Mouse (Mus musculus): ENCODE measurements around the gene Sgo2b.
"Not testable (repeated sequence)": the region's sequence is repeated elsewhere in the genome, so short reads cannot be mapped to it uniquely, and the experiment has no call there.

Gene Sgo2b

DNA sequence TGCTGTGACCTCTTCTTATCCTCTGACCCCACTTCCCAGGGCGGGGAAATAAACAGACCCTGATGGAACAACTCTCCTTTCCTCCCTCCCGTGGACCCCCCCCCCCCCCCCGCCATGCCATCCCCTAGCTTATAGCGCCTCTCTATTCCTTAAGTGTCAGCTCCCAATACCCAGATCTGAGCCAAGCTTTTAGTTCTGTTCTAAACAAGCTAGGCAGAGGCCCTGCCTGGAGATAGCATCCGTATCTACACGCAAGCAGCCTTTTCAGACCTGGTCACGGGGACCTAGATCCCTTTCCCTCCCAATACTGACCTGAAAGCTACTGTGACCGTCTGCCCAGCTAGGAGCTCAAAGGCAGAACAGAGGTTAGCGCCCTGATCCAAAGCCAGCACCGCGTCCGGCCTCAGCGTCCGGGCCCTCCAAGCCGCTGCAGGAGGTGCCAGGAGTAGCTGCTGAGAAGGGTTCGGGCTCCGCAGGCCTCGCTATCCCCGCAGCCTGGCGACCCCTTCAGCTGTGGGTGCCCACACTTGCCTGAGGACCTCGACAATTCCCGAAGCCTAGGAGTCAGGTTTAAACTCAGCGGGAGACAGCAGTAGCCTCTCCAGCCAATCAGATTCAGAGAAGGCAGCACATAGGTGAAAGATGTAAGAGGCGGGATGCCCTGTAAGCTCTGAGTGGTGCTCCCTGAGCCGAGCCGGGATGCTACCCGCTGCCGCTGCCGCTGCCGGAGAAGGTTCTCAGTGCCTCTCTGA, at the start of gene Sgo2b:
Gene Sgo2b (minus strand): TSS at position 623 of the 752 bp plus-strand sequence.
- DNase-seq (ENCODE audit: low spot score), result no peak

DNA sequence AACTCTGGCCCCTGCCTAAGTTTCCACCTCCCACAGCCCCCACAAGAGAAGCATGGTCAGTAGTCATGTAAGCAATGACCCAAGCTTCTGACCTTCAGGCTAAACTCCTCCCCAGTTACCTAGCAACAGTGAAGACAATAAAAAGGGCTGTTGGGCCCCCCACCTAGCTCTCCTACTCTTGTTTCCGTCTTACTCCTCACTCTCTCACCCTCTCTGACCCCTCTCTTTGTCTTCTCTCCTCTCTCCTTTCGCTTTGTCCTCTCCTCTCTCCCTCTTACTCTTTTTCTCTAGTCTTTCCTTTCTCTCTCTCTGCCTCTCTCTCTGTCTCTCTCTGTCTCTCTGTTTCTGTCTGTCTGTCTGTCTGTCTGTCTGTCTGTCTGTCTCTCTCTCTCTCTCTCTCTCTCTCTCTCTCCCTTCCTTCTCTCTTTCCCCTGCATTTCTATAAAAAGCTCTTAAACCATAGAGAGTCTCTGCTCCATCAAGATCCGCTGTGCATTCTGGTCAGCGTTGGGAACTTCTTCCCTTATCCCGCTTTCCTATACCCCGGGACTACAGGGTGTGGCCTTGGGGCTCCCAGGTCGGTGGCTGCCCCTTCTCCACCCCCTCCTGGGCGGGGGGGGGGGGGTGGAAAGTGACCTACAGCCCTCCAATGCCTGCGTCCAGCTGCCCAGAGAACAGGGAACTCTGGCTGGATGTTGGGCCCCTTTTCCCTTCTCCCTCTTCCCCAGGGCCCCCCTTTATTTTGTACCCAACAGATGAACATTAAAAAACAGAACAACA, 18.8 kb upstream of the Sgo2b start:
- DNase-seq (ENCODE audit: low spot score), result not testable (repeated sequence)

DNA sequence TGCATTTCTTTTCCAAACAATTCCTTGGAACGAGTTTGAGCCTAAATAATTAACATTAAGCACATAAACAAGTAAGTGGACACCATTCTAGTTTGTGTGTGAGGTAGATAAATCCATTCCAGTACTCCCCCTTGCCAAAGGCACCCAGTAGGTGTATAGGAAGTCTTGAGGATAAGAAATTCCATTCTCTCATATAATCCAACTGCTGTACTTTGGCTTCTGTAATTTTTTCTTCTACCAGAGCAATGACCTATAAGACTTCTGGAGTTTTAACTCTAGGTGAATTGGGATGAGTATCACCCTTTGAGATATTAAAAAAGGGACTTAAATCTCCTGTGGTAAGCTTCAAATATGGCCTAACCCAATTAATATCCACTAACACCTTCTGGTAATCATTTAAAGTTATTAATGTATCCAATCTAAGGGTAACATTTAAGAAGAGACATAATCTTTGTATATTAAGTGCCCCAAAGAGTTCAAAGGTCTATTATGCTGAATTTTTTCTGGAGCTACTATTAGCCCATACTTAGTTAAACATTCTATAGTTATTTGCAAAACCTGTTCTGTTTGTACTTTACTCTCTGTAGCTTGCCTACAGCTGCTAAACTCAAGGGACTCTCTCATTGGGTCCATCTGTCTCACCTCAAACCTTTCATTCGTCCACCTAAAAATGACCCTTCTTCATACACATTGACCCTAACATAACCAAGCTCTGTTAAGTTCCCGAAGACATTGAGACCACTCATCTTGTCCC, 9.2 kb upstream of the Sgo2b start:
- no peak for DNase-seq (ENCODE audit: low spot score)

DNA sequence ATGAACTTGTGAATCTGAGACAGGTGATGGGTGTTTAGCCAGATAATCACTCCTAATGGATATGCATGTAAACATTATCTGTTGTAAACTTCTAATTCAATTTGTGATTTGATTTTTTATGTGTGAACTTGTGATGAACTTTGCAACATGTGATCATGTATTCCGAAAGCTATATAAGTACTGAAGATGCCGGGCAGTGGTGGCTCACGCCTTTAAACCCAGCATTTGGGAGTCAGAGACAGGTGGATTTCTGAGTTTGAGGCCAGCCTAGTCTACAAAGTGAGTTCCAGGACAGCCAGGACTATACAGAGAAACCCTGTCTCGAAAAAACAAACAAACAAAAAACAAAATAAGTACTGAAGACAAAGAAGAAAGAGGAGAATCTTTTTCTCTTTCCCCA, 1.8 kb upstream of the Sgo2b start:
- not testable (repeated sequence) for DNase-seq (ENCODE audit: low spot score)

DNA sequence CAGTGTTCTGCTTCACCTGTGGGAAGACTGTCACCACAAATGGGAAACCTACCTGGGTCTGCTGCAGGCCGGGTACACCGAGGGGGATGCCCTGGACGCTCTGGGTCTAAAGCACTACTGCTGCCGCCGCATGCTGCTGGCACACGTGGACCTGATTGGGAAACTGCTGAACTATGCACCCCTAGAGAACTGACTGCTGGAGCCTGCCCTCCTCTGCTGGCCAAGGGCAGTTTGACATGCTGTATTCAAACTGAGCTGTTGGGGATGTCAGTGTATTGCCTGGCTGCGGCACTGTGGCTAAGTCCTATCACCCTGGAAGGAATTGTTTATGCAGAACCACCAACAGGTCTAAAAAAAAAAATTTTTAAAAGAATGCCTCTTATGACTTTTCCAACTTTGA, 18.9 kb downstream of the Sgo2b start:
- DNase-seq (ENCODE audit: low spot score), result no peak

DNA sequence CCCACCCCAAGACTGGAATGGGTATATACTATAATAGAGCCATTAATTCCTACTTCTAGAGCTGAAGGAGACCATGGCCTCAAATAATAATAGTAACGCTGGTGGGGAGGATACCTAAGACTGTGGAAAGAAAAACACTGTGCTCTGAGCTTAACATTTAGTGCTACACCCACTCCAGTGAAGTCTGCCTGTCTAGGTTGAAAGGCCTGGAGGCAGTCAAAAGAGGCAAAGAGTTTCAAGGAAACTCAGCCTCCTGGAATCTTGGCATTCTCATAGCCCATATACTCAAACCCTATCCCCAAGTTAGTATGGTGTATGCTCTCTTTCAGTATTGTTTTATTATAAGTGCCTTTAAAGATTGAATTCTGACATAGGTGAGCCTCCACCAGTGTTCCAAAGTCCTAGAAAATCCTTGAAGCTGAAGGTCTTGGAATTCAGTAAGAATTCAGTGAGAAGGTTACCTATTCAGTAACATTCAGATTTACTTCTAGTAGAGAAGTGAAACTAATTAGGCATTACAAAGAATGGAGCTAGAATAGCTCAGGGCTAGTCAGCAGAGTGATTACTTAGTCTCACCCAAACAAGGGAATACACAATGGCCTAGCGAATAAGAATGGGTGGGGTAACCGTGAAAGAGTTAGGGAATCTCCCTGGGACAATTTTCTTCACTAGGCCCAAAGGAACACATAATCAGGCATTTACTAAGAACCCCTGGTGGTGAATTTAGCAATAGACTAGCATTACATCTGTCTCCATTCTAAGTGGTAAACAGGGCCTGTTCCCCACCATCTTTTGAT, 22.5 kb downstream of the Sgo2b start:
- no peak for DNase-seq (ENCODE audit: low spot score)

DNA sequence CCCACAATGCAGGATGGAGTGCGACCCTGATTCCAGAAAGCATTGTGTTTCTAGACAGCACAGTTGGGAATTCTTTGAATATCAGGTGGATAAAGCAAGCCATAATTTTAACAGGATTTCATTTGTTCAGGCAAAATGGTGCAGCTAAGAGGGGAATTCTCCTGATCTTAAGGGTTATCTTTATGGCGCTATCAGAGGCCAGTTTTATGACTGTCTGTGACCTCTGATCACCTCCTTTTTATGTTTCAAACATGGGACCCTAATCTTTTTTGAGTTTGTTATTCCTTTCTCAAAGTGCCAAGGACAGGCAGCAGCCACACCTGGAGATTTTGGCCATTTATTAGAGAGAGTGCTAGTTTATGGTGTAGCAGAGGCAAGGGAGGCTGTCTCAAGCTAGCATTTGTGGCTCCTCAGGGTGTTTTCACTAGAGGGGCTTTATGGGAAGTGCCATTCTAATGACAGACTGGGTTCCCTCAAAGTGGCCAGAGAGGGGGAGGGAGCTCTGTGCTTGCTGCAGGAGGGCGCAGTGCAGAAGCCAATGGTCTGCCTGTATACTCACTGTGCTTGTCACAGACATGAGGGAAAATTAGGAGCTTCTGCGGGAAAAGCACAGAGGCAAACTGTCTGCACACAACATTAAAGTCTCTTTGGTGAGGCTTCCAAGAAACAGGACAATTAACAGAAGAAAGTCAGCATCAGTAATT, 30.6 kb downstream of the Sgo2b start:
- no peak for DNase-seq (ENCODE audit: low spot score)

DNA sequence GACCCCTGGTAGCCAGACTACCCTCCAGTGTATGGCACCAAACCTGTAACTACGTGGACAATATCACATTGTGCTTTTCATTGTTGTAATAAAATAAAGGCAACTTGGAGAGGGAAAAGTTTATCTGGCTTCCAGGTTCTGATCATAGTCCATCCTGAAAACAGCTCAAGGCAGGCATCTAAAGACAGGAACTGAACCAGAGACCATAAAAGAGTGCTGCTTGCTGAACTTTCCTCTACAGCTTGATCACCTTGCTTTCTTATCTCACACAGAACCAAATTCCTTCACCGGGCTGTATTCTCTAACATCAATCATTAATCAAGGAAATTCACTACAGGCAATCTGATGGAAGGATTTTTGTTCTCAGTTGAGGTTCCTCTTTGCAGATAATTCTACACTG, 57.0 kb downstream of the Sgo2b start:
- DNase-seq (ENCODE audit: low spot score), result no peak

DNA sequence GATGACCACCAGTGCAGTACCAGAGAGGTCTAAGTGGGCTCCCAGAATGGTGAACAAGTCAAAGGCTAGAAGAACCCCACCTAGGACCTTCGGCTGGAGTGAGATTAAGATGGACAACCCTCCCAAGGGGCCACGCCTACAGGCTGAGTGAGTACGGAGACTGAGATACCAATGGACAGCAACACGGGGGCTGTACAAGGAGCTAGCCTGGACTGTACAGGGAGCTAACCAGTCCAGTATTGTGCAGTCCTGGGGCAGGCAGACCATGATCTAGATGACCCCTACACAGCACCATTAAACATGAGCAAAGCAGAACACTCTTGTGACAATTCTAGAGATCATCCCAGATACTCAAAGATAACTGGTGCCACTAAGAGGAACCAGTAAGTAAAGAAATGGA, 73.7 kb downstream of the Sgo2b start:
- no peak for DNase-seq (ENCODE audit: low spot score)

DNA sequence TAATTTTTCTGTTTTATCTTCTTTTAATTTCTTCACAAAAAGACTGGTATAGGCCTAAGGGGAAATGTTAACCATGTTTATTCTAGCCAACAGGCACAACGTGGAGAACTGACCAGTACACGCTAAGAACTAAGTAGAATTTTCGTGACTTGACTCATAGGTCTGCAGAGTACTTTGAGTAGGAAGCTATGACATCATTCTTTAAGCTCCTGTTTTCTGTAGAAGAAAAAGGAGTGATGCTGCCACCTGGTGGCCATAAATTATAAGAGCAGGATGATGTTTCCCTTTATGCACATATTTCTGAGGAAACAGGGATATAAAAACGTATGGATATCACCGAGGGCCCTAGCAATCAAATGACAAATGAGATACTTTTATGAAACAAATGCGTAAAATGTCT, 74.7 kb downstream of the Sgo2b start:
- peak; percentile 9 for DNase-seq (ENCODE audit: low spot score)

DNA sequence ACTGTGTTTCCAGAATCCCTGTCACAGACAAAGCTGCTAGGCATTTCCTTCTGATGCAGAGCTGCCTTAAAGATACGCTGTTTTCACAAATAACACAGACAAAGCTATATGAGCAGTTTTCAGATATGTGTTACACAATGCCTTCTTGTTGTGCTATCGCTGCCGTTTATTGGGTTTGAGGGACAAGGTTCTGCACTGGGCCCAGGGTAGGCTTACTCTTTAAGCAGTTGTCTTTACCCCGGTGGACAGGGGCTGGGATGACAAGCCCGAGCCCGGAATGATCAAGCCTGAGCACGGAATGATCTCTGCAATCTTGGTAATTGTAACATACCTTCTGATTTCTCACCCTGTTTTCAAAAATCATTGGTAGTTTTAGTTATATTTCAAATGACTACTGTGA, 75.1 kb downstream of the Sgo2b start:
- DNase-seq (ENCODE audit: low spot score), result no peak

Data from testis, postnatal 14 days (tissue).